Mouse (Mus musculus) brain, embryonic 14.5 days (tissue): ENCODE data around the gene Isl2.

ENCODE experiments used
- CTCF ChIP-seq: fragments of 200-500 bp; IDR thresholded peaks from 2 replicates; pipeline ENCODE4 v1.5.1; 2012; ENCODE audit warnings: inconsistent platforms, mild to moderate bottlenecking, moderate library complexity, borderline replicate concordance; ENCODE audit not compliant: insufficient read depth, insufficient read length; ENCODE audit errors: extremely low read depth
- POLR2A ChIP-seq: fragments of 200-500 bp; IDR thresholded peaks from 2 replicates; pipeline ENCODE4 v1.6.1; 2012; ENCODE audit warnings: mild to moderate bottlenecking, inconsistent platforms, borderline replicate concordance; ENCODE audit not compliant: poor library complexity, insufficient read depth, insufficient read length, severe bottlenecking; ENCODE audit errors: extremely low read depth

DNA sequence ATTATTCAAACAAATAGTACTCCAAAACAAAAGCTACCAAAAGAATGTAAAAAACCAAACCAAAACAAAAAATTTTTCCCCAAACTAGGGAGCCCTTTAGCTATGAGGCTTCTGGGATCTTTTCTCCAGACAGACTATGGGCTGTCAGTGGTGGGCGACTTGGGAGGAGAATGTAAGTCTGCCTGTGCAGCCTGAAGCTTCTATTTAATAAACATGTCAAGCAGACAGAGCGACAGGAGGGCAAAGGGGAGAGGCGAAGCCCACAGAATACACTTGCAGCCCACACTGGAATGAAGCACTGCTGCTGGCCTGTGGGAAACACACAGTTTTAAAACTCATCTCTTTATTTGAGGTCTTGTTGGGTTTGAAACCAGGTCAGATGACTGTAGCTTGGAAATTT lies 42.9 kb downstream of the Isl2 start:
- TF ChIP-seq POLR2A (no peak), CTCF (no peak)
